Mouse (Mus musculus): Measurements from ENCODE around the gene Hspb2. TPM values are rescaled to one million over a fixed set of nuclear protein-coding genes. Genes with fewer than 3 reads are reported as not detected.

Gene Hspb2
- 236 and 268 TPM in 2 replicates for polyA plus RNA-seq (2015; fragmentation: Nextera tagmentation; extraction: Ambion mirVana)

DNA sequence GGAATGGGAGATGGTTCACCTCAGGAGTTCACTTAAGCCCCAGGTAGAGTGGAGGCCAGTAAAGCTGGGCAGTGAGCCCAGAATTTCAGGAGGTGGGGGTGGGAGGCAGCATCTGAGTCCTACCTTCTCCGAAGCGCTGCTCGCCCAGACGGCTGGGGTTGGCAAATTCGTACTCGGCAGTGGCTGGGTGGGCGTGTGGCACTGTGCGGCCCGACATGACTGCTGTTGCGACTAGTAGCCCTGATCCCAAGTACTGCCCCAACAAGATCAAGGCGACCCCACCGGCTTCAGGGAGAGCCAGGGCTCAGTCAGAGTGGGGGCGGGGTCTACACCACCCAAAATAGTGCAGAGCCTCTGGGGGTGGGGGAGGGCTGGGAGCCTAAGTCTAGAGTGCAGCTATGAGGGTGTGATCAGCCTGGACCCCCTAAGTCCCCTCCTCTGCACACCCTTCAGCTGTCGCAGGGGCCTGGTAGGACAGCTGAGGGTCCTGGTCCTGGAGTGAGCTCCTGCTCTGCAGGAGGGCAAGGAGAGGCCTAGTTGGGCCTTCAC lies at the start of gene Hspb2:
TSS of gene Hspb2 (minus strand) at position 301 of the 549 bp plus-strand sequence.
- H3K27me3 ChIP-seq: no peaks in the 10 kb centered on the region
- no peaks in the 10 kb centered on the region for H3K9me3 ChIP-seq (replicated peaks)
- peak within 1 kb of the TSS; percentile 64 for H3K4me2 ChIP-seq
- H3K4me1 ChIP-seq (replicated peaks): peaks cover 32% of the 10 kb centered on the region
- ATAC-seq (replicated peaks; ENCODE audit: insufficient number of reproducible peaks, insufficient read depth, low FRiP score, low read depth): peak; percentile 79
- peak within 1 kb of the TSS; percentile 71 for H3K4me3 ChIP-seq
- peak within 1 kb of the TSS; percentile 100 for H3K27ac ChIP-seq
- H3K36me3 ChIP-seq: peaks cover 9% of the 10 kb centered on the region
- H3K9ac ChIP-seq: peak within 1 kb of the TSS; percentile 72
- 37% methylated on average over 14 of the region's 14 CpGs for WGBS

DNA sequence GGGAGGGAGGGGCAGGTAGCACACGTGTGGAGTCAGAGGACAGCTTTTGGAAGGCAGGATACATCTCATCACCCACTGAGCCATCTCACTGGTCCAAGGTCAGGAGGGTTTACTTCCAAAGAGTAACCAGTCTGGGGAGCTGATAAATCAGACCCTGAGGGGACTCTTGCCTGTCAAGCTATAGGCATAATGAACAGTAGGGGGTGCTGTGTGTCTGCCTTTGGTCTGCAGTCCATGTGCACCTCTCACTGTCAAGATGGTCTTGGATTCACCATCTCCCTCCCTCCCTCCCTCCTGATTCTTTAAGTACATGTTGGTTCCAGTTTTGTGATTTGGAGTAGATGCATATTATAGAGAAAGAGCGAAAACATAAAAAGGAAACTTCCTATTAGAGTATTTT lies 48.8 kb upstream of the Hspb2 start:
- Histone ChIP-seq H3K36me3 (peaks cover 40% of the 10 kb centered on the region), H3K4me1 (replicated peaks) (no peaks in the 10 kb centered on the region), H3K27me3 (no peaks in the 10 kb centered on the region), H3K4me2 (no peak overlapping the region), H3K27ac (no peak overlapping the region), H3K4me3 (no peak overlapping the region), H3K9me3 (replicated peaks) (no peaks in the 10 kb centered on the region), H3K9ac (no peak overlapping the region)
- WGBS: 63% methylated on average over 2 of the region's 2 CpGs
- no peak for ATAC-seq (replicated peaks; ENCODE audit: insufficient number of reproducible peaks, insufficient read depth, low FRiP score, low read depth)

DNA sequence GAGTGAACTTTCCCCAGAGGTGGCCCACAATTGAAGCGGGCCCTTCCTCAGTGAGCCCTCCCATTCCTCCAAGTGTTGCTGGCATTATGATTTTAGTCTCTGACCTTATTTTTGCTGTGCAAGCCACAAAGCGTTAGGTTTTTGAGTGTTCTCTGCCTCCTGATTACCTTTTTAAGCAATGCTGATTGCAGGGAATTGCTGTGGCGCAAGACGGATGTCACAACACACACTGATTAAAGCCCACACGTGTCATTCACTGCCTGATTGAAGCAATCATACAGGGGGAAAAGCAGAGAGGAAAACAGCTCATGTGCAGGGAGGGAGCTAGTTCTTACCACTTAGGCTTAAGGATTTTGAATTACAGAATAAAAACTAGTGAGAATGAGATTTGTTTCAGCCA lies 46.2 kb upstream of the Hspb2 start:
- H3K9ac ChIP-seq: no peak overlapping the region
- H3K4me2 ChIP-seq: no peak overlapping the region
- H3K4me3 ChIP-seq: no peak overlapping the region
- H3K9me3 ChIP-seq (replicated peaks): no peaks in the 10 kb centered on the region
- no peaks in the 10 kb centered on the region for H3K4me1 ChIP-seq (replicated peaks)
- H3K27me3 ChIP-seq: no peaks in the 10 kb centered on the region
- ATAC-seq (replicated peaks; ENCODE audit: insufficient number of reproducible peaks, insufficient read depth, low FRiP score, low read depth): no peak
- peaks cover 24% of the 10 kb centered on the region for H3K36me3 ChIP-seq
- no peak overlapping the region for H3K27ac ChIP-seq
- 84% methylated on average over 5 of the region's 5 CpGs for WGBS

DNA sequence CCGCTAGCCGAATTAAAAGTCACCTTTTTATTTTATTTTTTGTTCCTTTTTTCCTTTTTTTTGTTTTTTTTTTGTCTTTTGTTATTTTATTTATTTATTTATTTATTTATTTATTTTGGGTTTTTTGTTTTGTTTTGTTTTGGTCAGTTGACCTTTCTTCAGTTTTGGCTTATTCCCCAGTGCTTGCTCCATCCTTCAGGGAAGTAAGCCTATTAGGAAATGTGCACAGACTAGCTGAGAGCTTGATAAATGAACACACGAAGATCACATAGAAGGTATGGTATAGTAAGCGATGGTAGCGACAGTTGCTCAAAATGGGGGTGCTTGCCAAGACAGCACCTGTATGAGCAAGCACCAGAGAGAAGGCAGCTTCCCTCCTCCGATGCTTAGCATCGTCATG lies 45.5 kb upstream of the Hspb2 start:
- no peaks in the 10 kb centered on the region for H3K27me3 ChIP-seq
- no peak overlapping the region for H3K9ac ChIP-seq
- no peak for ATAC-seq (replicated peaks; ENCODE audit: insufficient number of reproducible peaks, insufficient read depth, low FRiP score, low read depth)
- no peak overlapping the region for H3K4me2 ChIP-seq
- no peak overlapping the region for H3K27ac ChIP-seq
- H3K9me3 ChIP-seq (replicated peaks): no peaks in the 10 kb centered on the region
- no peaks in the 10 kb centered on the region for H3K4me1 ChIP-seq (replicated peaks)
- H3K4me3 ChIP-seq: no peak overlapping the region
- peaks cover 20% of the 10 kb centered on the region for H3K36me3 ChIP-seq
- 94% methylated on average over 7 of the region's 7 CpGs for WGBS

DNA sequence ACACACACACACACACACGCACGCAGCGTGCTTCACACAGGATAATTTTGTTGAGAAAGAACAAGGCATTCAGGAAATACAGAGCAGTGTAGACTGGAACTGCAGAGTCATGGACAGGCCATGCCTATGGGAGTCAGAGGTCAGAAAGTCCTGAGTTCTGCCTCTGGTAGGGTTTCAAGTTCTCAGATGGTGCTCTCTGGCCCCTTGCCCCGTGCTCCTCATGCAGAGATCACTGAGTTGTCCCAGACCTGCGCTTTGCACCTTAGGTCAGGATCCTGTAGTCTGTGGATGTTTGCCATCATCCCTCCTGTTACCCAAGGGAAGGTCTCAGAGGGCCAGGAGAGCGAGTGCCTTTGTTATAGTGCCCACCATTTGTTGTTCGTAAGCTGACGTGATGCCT lies 44.6 kb upstream of the Hspb2 start:
- WGBS: 91% methylated on average over 8 of the region's 8 CpGs
- ATAC-seq (replicated peaks; ENCODE audit: insufficient number of reproducible peaks, insufficient read depth, low FRiP score, low read depth): no peak
- Histone ChIP-seq H3K27me3 (no peaks in the 10 kb centered on the region), H3K27ac (no peak overlapping the region), H3K36me3 (peaks cover 23% of the 10 kb centered on the region), H3K9ac (no peak overlapping the region), H3K4me1 (replicated peaks) (no peaks in the 10 kb centered on the region), H3K4me2 (no peak overlapping the region), H3K4me3 (no peak overlapping the region), H3K9me3 (replicated peaks) (no peaks in the 10 kb centered on the region)

DNA sequence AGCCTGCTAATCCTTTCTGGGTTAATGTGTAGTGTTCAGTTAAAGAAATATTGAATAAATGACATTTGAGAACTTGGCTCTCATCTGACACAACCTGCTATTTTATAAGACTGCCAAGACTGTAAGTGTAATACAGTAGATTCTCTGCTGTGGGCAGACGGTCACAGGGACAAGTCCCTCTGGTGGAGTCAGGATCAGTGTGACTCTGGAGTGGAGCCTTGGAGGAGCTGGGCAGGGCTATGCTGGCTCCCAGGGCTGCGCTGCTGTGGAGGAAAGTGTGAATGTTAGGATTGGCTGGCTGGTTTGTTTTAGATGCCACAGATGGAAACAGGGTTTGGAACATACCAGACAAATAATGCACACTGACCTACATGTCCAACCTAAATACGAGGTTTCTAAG lies 43.1 kb upstream of the Hspb2 start:
- no peak for ATAC-seq (replicated peaks; ENCODE audit: insufficient number of reproducible peaks, insufficient read depth, low FRiP score, low read depth)
- H3K27me3 ChIP-seq: no peaks in the 10 kb centered on the region
- no peak overlapping the region for H3K27ac ChIP-seq
- no peaks in the 10 kb centered on the region for H3K9me3 ChIP-seq (replicated peaks)
- H3K9ac ChIP-seq: no peak overlapping the region
- 91% methylated on average over 3 of the region's 3 CpGs for WGBS
- H3K4me1 ChIP-seq (replicated peaks): no peaks in the 10 kb centered on the region
- H3K4me3 ChIP-seq: no peak overlapping the region
- no peak overlapping the region for H3K4me2 ChIP-seq
- peaks cover 21% of the 10 kb centered on the region for H3K36me3 ChIP-seq

DNA sequence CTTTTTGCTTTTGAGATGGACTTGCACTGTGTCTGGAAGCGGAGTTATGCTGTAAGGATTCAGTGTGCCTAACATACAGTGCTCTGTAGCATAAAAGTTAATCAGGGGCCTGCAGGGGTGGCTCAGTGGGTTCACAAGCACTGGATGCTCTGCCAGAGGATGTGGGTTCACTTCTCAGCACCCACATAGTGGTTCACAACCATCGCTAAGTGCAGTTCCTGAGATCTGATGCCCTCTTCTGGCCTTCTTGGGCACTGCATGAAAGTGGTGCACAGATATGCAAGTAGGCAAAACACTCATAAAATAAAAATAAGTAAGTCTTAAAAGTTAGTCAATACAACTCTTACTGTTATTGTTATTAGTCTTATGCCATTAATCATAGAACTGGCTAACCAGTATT lies 30.0 kb upstream of the Hspb2 start:
- ATAC-seq (replicated peaks; ENCODE audit: insufficient number of reproducible peaks, insufficient read depth, low FRiP score, low read depth): no peak
- no peaks in the 10 kb centered on the region for H3K9me3 ChIP-seq (replicated peaks)
- H3K27ac ChIP-seq: no peak overlapping the region
- H3K4me3 ChIP-seq: no peak overlapping the region
- WGBS: 84% methylated on average over 2 of the region's 2 CpGs
- no peak overlapping the region for H3K9ac ChIP-seq
- H3K4me2 ChIP-seq: no peak overlapping the region
- H3K4me1 ChIP-seq (replicated peaks): no peaks in the 10 kb centered on the region
- H3K27me3 ChIP-seq: no peaks in the 10 kb centered on the region
- peaks cover 76% of the 10 kb centered on the region for H3K36me3 ChIP-seq

DNA sequence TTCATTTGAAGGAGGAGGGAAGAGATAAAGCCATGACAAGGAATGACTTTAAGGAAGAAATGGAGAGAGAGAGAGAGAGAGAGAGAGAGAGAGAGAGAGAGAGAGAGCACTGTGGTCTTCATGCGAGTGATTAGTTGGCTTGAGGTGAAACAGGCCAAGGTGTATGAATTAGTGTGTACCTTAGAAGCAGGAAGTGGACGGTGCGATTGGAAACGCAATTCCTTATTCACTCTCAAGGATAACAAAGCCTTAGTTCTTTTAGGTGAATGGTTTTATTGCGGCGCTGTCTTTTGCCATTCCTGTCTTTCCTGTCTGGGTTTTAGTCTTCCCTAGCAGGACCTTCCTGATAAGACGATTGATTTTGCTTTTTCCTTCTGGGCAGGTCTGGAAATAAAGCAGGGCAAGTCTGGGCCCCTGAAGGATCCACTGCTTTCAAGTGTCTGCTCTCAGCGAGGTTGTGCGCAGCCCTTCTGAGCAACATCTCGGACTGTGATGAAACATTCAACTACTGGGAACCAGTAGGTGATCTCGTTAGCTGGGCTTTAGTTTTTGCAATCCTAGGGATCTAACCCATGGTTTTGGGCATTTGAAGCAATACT lies 24.1 kb upstream of the Hspb2 start:
- ATAC-seq (replicated peaks; ENCODE audit: insufficient number of reproducible peaks, insufficient read depth, low FRiP score, low read depth): no peak
- 58% methylated on average over 11 of the region's 11 CpGs for WGBS

DNA sequence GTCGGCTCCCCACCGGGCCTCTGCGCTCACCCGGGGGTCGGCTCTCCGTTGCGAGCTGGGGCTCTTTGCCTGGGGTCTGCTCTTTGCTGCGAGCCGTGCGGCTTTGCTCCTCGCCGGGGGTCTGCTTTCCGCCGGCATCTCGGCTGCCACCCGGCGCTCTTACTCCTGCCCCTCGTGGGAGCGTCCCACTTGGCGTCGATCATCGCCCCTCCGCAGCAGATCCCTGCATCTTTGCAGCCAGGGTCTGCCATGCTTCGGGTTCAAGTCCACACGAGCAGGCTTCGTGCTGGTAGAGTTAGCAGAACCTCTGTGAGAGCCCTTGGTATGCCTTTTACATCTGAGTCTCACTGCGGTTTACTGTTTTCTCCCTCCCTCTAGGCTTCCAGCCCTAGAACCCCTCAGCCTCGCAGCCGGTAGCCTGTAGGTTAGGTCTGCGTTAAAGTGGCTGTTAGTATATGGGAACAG lies 23.5 kb upstream of the Hspb2 start:
- Histone ChIP-seq H3K4me3 (peak overlapping the region; percentile 72), H3K9ac (peak overlapping the region; percentile 92), H3K27me3 (no peaks in the 10 kb centered on the region), H3K36me3 (peaks cover 25% of the 10 kb centered on the region), H3K4me1 (replicated peaks) (peaks cover 17% of the 10 kb centered on the region), H3K27ac (peak overlapping the region; percentile 58), H3K9me3 (replicated peaks) (no peaks in the 10 kb centered on the region), H3K4me2 (peak overlapping the region; percentile 79)
- under 1% methylated on average over 23 of the region's 30 CpGs for WGBS
- ATAC-seq (replicated peaks; ENCODE audit: insufficient number of reproducible peaks, insufficient read depth, low FRiP score, low read depth): peak; percentile 39; the same call in 1 of the 2 replicates

More for the DNA sequence above, 24.1 kb upstream of the Hspb2 start:
- H3K4me2 ChIP-seq: peak overlapping the region; percentile 79
- no peaks in the 10 kb centered on the region for H3K9me3 ChIP-seq (replicated peaks)
- H3K4me3 ChIP-seq: peak overlapping the region; percentile 72
- H3K36me3 ChIP-seq: peaks cover 31% of the 10 kb centered on the region
- peaks cover 17% of the 10 kb centered on the region for H3K4me1 ChIP-seq (replicated peaks)
- no peaks in the 10 kb centered on the region for H3K27me3 ChIP-seq
- peak overlapping the region; percentile 92 for H3K9ac ChIP-seq
- H3K27ac ChIP-seq: no peak overlapping the region

DNA sequence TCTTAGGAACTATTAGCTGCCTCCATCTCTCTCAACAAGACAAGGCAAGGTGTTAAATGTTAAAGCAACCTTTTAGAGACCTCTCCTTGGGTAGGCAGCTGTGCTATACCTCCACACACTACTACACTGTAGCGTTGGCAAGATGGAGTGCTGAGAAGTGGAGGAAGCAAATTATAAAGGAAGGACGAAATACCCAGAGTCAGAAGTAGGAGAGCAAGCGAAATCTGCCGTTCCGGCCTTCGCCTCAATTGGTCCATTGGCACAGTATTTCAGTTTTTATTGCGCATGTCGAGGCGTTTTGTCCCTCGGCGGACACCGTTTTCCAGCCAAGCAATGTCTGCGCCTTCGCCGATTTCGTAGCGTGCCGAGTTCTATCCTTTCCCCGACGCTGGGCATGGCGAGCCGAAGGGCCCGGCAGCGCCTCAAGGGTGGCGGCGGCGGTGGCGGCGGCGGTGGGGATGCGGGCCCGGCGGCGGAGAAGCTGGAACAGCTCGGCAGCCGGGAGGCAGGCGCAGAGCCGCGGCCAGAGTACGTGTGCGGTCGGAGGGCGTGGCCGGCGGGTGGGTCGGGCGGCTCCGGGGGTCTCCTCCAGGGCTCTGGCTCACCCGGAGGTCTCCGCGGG lies 22.9 kb upstream of the Hspb2 start, which contains the start of the genes Alg9 and 1110032A03Rik:
TSS of gene Alg9 (plus strand) at position 29 of the 622 bp plus-strand sequence.
TSS of gene 1110032A03Rik (minus strand) at position 530 of the 622 bp plus-strand sequence.
- under 1% methylated on average over 38 of the region's 51 CpGs for WGBS
- Histone ChIP-seq H3K9me3 (replicated peaks) (no peaks in the 10 kb centered on the region), H3K27ac (peak within 1 kb of the TSS; percentile 58), H3K4me2 (peak within 1 kb of the TSS; percentile 79), H3K4me1 (replicated peaks) (peaks cover 17% of the 10 kb centered on the region), H3K36me3 (peaks cover 19% of the 10 kb centered on the region), H3K4me3 (peak within 1 kb of the TSS; percentile 72), H3K9ac (peak within 1 kb of the TSS; percentile 92), H3K27me3 (no peaks in the 10 kb centered on the region)
- peak; percentile 76 for ATAC-seq (replicated peaks; ENCODE audit: insufficient number of reproducible peaks, insufficient read depth, low FRiP score, low read depth)

DNA sequence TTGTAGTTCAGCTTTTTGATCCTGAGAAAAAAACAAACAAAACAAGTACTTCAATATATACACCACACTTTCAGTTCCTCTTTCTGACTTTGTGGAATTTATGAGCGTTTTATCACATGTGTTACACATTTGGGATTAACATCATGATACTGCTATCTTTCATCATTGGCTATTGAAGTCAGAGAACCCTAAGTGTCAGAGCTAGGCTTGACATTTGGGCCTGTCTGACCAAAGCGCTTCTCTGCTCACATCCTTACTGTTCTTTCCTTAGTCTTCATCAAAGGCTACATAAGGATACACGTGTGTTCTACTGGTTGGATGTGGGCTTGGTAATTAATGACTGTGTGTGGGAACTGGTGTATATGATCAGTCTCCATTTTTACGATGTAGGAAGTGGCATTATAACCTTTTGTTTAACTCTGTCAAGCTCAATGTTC lies 21.9 kb upstream of the Hspb2 start:
- ATAC-seq (replicated peaks; ENCODE audit: insufficient number of reproducible peaks, insufficient read depth, low FRiP score, low read depth): no peak
- Histone ChIP-seq H3K9me3 (replicated peaks) (no peaks in the 10 kb centered on the region), H3K27me3 (no peaks in the 10 kb centered on the region), H3K4me2 (peak overlapping the region; percentile 79), H3K36me3 (peaks cover 9% of the 10 kb centered on the region), H3K9ac (no peak overlapping the region), H3K27ac (no peak overlapping the region), H3K4me3 (no peak overlapping the region), H3K4me1 (replicated peaks) (peaks cover 25% of the 10 kb centered on the region)
- 64% methylated on average over 4 of the region's 4 CpGs for WGBS

All from heart, embryonic 15.5 days (tissue).